Mouse (Mus musculus): ENCODE data around the gene Nxph4. TPM values are rescaled to one million over a fixed set of nuclear protein-coding genes. Genes with fewer than 3 reads are reported as not detected.

Nxph4 gene
- polyA plus RNA-seq, 1 experiment from 2014 or later = 102 TPM

- H3K9me3 ChIP-seq (replicated peaks) = no peaks in the 10 kb centered on the region
- H3K4me1 ChIP-seq = peaks cover 84% of the 10 kb centered on the region
- no peak overlapping the region for H3K4me3 ChIP-seq (replicated peaks)
- ATAC-seq (ENCODE audit: low FRiP score) = no peak
- 14% methylated on average over 13 of the region's 13 CpGs for WGBS
- no peak overlapping the region for H3K9ac ChIP-seq (replicated peaks)
- peaks cover 10% of the 10 kb centered on the region for H3K36me3 ChIP-seq
- H3K27me3 ChIP-seq (replicated peaks) = peaks cover 32% of the 10 kb centered on the region
- peak overlapping the region; percentile 23; the same call in 1 of the 2 replicates for H3K27ac ChIP-seq (replicated peaks)
- H3K4me2 ChIP-seq = peak overlapping the region; percentile 69
Observed at GRCm38 (mm10) chr10:127514111-127514698, 20.2 kb downstream of the Nxph4 start.

- peaks cover 8% of the 10 kb centered on the region for H3K36me3 ChIP-seq
- H3K4me1 ChIP-seq = peaks cover 90% of the 10 kb centered on the region
- H3K27ac ChIP-seq (replicated peaks) = peak overlapping the region; percentile 92
- peak overlapping the region; percentile 69 for H3K4me2 ChIP-seq
- peak overlapping the region; percentile 4; the same call in 1 of the 2 replicates for H3K9ac ChIP-seq (replicated peaks)
- H3K27me3 ChIP-seq (replicated peaks) = peaks cover 32% of the 10 kb centered on the region
- no peak overlapping the region for H3K4me3 ChIP-seq (replicated peaks)
- 2% methylated on average over 16 of the region's 16 CpGs for WGBS
- no peaks in the 10 kb centered on the region for H3K9me3 ChIP-seq (replicated peaks)
- ATAC-seq (ENCODE audit: low FRiP score) = no peak
Observed at GRCm38 (mm10) chr10:127513501-127514091, 20.8 kb downstream of the Nxph4 start.

GRCm38 (mm10) chr10:127512813-127513212 lies 21.5 kb downstream of the Nxph4 start:
- no peak overlapping the region for H3K4me3 ChIP-seq (replicated peaks)
- no peaks in the 10 kb centered on the region for H3K9me3 ChIP-seq (replicated peaks)
- peak overlapping the region; percentile 69 for H3K4me2 ChIP-seq
- H3K36me3 ChIP-seq = peaks cover under 1% of the 10 kb centered on the region; the same call in 1 of the 2 replicates
- H3K27ac ChIP-seq (replicated peaks) = peak overlapping the region; percentile 92
- under 1% methylated on average over 27 of the region's 27 CpGs for WGBS
- H3K4me1 ChIP-seq = peaks cover 98% of the 10 kb centered on the region
- H3K9ac ChIP-seq (replicated peaks) = peak overlapping the region; percentile 70; the same call in 1 of the 2 replicates
- ATAC-seq (ENCODE audit: low FRiP score) = peak; percentile 30; the same call in 1 of the 2 replicates
- H3K27me3 ChIP-seq (replicated peaks) = peaks cover 25% of the 10 kb centered on the region

- peak overlapping the region; percentile 70 for H3K9ac ChIP-seq (replicated peaks)
- H3K9me3 ChIP-seq (replicated peaks) = no peaks in the 10 kb centered on the region
- peak overlapping the region; percentile 37 for H3K4me3 ChIP-seq (replicated peaks)
- H3K27me3 ChIP-seq (replicated peaks) = peaks cover 22% of the 10 kb centered on the region
- H3K4me2 ChIP-seq = peak overlapping the region; percentile 69
- no peaks in the 10 kb centered on the region; the same call in 1 of the 2 replicates for H3K36me3 ChIP-seq
- peak overlapping the region; percentile 92 for H3K27ac ChIP-seq (replicated peaks)
- H3K4me1 ChIP-seq = peaks cover 97% of the 10 kb centered on the region
- WGBS = 1% methylated on average over 7 of the region's 7 CpGs
- no peak for ATAC-seq (ENCODE audit: low FRiP score)
Observed at GRCm38 (mm10) chr10:127512307-127512666, 22.1 kb downstream of the Nxph4 start.

- peak overlapping the region; percentile 69 for H3K4me2 ChIP-seq
- peak; percentile 40 for ATAC-seq (ENCODE audit: low FRiP score)
- H3K9ac ChIP-seq (replicated peaks) = peak overlapping the region; percentile 70
- H3K27me3 ChIP-seq (replicated peaks) = peaks cover 22% of the 10 kb centered on the region
- H3K4me1 ChIP-seq = peaks cover 92% of the 10 kb centered on the region
- H3K9me3 ChIP-seq (replicated peaks) = no peaks in the 10 kb centered on the region
- WGBS = 1% methylated on average over 41 of the region's 46 CpGs
- peak overlapping the region; percentile 37 for H3K4me3 ChIP-seq (replicated peaks)
- H3K27ac ChIP-seq (replicated peaks) = peak overlapping the region; percentile 92
- no peaks in the 10 kb centered on the region for H3K36me3 ChIP-seq
Observed at GRCm38 (mm10) chr10:127511634-127512306, 22.6 kb downstream of the Nxph4 start.

GRCm38 (mm10) chr10:127510895-127511617 lies 23.3 kb downstream of the Nxph4 start:
- Histone ChIP-seq H3K36me3 (no peaks in the 10 kb centered on the region), H3K27me3 (replicated peaks) (peaks cover 19% of the 10 kb centered on the region), H3K27ac (replicated peaks) (peak overlapping the region; percentile 92), H3K9me3 (replicated peaks) (no peaks in the 10 kb centered on the region), H3K4me3 (replicated peaks) (peak overlapping the region; percentile 37), H3K4me2 (peak overlapping the region; percentile 69), H3K9ac (replicated peaks) (peak overlapping the region; percentile 70), H3K4me1 (peaks cover 85% of the 10 kb centered on the region)
- 10% methylated on average over 11 of the region's 11 CpGs for WGBS
- ATAC-seq (ENCODE audit: low FRiP score) = no peak

GRCm38 (mm10) chr10:127509837-127510701 lies 24.3 kb downstream of the Nxph4 start:
- ATAC-seq (ENCODE audit: low FRiP score) = no peak
- peaks cover 14% of the 10 kb centered on the region for H3K27me3 ChIP-seq (replicated peaks)
- H3K27ac ChIP-seq (replicated peaks) = peak overlapping the region; percentile 92
- WGBS = 5% methylated on average over 17 of the region's 17 CpGs
- no peaks in the 10 kb centered on the region for H3K9me3 ChIP-seq (replicated peaks)
- H3K4me2 ChIP-seq = peak overlapping the region; percentile 69
- peak overlapping the region; percentile 44 for H3K4me3 ChIP-seq (replicated peaks)
- H3K4me1 ChIP-seq = peaks cover 75% of the 10 kb centered on the region
- H3K9ac ChIP-seq (replicated peaks) = peak overlapping the region; percentile 34; the same call in 1 of the 2 replicates
- no peaks in the 10 kb centered on the region for H3K36me3 ChIP-seq

- H3K4me3 ChIP-seq (replicated peaks) = peak overlapping the region; percentile 44
- 0 out of 2 replicates have a peak, but pooled peaks cover 8% of the 10 kb centered on the region for H3K27me3 ChIP-seq (replicated peaks)
- peak; percentile 65 for ATAC-seq (ENCODE audit: low FRiP score)
- 1% methylated on average over 35 of the region's 35 CpGs for WGBS
- no peaks in the 10 kb centered on the region for H3K9me3 ChIP-seq (replicated peaks)
- H3K4me1 ChIP-seq = peaks cover 68% of the 10 kb centered on the region
- H3K27ac ChIP-seq (replicated peaks) = peak overlapping the region; percentile 92
- no peaks in the 10 kb centered on the region for H3K36me3 ChIP-seq
- peak overlapping the region; percentile 69 for H3K4me2 ChIP-seq
- peak overlapping the region; percentile 52 for H3K9ac ChIP-seq (replicated peaks)
Observed at GRCm38 (mm10) chr10:127509051-127509836, 25.1 kb downstream of the Nxph4 start.

- no peak for ATAC-seq (ENCODE audit: low FRiP score)
- 0 out of 2 replicates have a peak, but pooled peaks cover 5% of the 10 kb centered on the region for H3K27me3 ChIP-seq (replicated peaks)
- 3% methylated on average over 15 of the region's 15 CpGs for WGBS
- H3K36me3 ChIP-seq = 0 out of 2 replicates have a peak, but pooled peaks cover 2% of the 10 kb centered on the region
- peak overlapping the region; percentile 69 for H3K4me2 ChIP-seq
- H3K9me3 ChIP-seq (replicated peaks) = no peaks in the 10 kb centered on the region
- no peak overlapping the region for H3K9ac ChIP-seq (replicated peaks)
- peaks cover 58% of the 10 kb centered on the region for H3K4me1 ChIP-seq
- H3K4me3 ChIP-seq (replicated peaks) = no peak overlapping the region
- H3K27ac ChIP-seq (replicated peaks) = peak overlapping the region; percentile 92; the same call in 1 of the 2 replicates
Observed at GRCm38 (mm10) chr10:127508239-127508638, 26.1 kb downstream of the Nxph4 start.

All from neural tube, embryonic 15.5 days (tissue).